Mouse (Mus musculus): Measurements from ENCODE around the gene Npb. TPM values are rescaled to one million over a fixed set of nuclear protein-coding genes. Genes with fewer than 3 reads are reported as not detected.

Gene Npb
- polyA plus RNA-seq, 1 experiment from 2014 or later: 5.0 TPM

DNA sequence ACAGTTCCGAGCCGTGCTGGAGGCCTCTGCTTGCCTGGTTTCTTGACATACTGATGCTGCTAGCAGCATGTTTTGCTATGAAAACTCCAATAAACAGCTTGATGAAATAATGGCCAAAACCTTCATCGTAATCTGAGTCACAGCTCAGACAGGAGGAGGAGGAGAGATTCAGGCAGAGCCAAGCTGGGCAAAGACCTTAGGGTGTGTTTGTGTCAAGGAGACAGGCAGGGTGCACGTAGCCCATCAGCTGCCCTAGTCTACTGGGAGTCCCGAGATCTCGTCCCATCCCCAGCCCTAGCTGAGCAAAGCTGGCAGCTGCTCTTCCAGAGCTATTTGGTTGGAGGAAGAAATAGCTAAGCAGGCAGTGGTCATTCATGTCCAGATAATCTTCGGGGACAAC, 2.6 kb upstream of the Npb start:
- peaks cover 70% of the 10 kb centered on the region for H3K4me1 ChIP-seq
- H3K9ac ChIP-seq: no peak overlapping the region
- no peak overlapping the region for H3K4me3 ChIP-seq
- no peak overlapping the region for H3K27ac ChIP-seq
- H3K36me3 ChIP-seq: peaks cover 77% of the 10 kb centered on the region
- WGBS (ENCODE audit: insufficient replicate concordance): 85% methylated on average over 7 of the region's 7 CpGs
- ATAC-seq: no peak
- no peak overlapping the region for H3K4me2 ChIP-seq
- H3K9me3 ChIP-seq (replicated peaks): no peaks in the 10 kb centered on the region
- H3K27me3 ChIP-seq (replicated peaks): peaks cover 22% of the 10 kb centered on the region

DNA sequence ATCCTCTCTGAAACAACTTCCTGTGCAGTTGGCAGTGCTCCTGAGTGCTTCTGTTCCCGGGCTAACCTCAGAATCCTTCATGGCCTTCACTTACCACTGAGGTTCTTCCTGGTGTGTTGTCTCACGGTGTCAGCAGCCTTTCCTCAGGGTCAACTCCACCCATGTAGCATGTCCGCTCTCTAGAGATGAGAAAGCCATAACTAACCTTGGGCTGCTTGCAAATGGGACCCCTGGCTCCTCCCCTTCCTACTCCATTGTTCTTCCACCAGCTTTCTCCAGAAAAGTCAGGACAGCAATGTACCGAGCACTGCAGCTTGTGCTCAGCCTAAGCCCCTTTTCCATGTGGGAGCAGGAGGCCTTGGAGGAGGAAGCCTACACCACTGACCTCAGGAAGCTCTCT, 1.5 kb upstream of the Npb start:
- WGBS (ENCODE audit: insufficient replicate concordance): 70% methylated on average over 4 of the region's 4 CpGs
- Histone ChIP-seq H3K27me3 (replicated peaks) (peaks cover 22% of the 10 kb centered on the region), H3K9me3 (replicated peaks) (no peaks in the 10 kb centered on the region), H3K4me1 (peaks cover 66% of the 10 kb centered on the region), H3K36me3 (peaks cover 79% of the 10 kb centered on the region), H3K4me3 (no peak overlapping the region), H3K4me2 (no peak overlapping the region), H3K27ac (peak overlapping the region; percentile 20), H3K9ac (no peak overlapping the region)
- ATAC-seq: no peak

DNA sequence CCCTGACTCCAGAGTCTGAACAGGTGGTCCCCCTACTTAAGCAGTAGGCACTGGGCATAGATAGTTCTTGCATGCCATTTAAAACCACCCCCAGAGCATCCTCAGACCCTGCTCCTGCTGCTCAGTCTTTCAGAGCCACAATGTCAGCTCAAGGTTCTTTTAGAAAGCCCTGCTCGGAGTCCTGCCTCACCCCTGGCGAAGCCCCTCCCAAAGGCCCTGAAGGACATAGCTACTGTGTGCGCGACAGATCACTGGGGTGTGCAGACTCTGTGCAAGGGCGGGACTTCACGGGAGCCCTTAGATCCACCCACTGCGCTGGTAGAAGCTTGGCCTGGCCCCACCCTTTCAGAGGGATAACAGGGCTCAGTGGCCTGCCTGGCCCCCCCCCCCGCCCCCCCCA, 973 bp downstream of the Npb start:
- peak overlapping the region; percentile 33; the same call in 1 of the 2 replicates for H3K9ac ChIP-seq
- H3K9me3 ChIP-seq (replicated peaks): no peaks in the 10 kb centered on the region
- peak overlapping the region; percentile 60 for H3K4me2 ChIP-seq
- peaks cover 79% of the 10 kb centered on the region for H3K36me3 ChIP-seq
- H3K4me1 ChIP-seq: peaks cover 41% of the 10 kb centered on the region
- H3K4me3 ChIP-seq: no peak overlapping the region
- H3K27me3 ChIP-seq (replicated peaks): peaks cover 22% of the 10 kb centered on the region
- H3K27ac ChIP-seq: peak overlapping the region; percentile 15
- peak; percentile 69 for ATAC-seq
- WGBS (ENCODE audit: insufficient replicate concordance): 26% methylated on average over 8 of the region's 8 CpGs

DNA sequence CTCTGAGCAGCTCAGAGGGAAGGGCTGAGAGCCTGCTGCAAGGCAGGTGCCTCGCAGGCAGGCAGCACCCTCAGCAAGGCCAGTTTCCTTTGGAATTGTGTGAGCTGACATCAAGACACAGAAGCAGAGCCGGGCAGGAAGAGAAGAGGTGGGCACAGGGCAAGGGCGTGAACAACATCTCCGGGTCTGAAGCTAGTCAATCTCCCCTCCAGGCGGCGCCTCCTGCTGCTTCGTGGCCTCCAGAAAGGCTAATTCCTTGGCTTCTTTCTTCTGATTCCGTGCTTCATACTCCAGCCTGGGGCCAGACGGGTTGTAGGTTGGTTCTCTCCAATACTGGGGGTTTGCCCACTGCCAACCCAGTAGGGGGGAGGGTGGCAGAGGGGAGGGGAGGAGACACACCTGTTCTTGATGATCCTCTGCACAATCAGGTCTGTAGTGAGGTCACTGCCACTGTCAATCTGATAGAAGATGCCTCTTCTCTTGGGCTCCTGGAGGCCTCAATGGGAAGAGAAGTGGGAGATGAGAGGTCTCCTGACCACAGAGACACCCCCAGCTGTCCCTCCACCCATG, 2.3 kb downstream of the Npb start:
- Histone ChIP-seq H3K36me3 (peaks cover 77% of the 10 kb centered on the region), H3K9ac (no peak overlapping the region), H3K4me1 (peaks cover 41% of the 10 kb centered on the region), H3K27ac (no peak overlapping the region), H3K9me3 (replicated peaks) (no peaks in the 10 kb centered on the region), H3K27me3 (replicated peaks) (peaks cover 22% of the 10 kb centered on the region), H3K4me3 (no peak overlapping the region), H3K4me2 (no peak overlapping the region)
- ATAC-seq: no peak
- WGBS (ENCODE audit: insufficient replicate concordance): 76% methylated on average over 9 of the region's 9 CpGs

GRCm38 (mm10) chr11:120612763-120613162, 4.5 kb downstream of the Npb start:
- Histone ChIP-seq H3K9me3 (replicated peaks) (no peaks in the 10 kb centered on the region), H3K4me2 (no peak overlapping the region), H3K36me3 (peaks cover 65% of the 10 kb centered on the region), H3K27me3 (replicated peaks) (peaks cover 18% of the 10 kb centered on the region), H3K27ac (no peak overlapping the region), H3K4me3 (no peak overlapping the region), H3K4me1 (peaks cover 47% of the 10 kb centered on the region), H3K9ac (no peak overlapping the region)
- 35% methylated on average over 6 of the region's 6 CpGs for WGBS (ENCODE audit: insufficient replicate concordance)
- no peak for ATAC-seq

DNA sequence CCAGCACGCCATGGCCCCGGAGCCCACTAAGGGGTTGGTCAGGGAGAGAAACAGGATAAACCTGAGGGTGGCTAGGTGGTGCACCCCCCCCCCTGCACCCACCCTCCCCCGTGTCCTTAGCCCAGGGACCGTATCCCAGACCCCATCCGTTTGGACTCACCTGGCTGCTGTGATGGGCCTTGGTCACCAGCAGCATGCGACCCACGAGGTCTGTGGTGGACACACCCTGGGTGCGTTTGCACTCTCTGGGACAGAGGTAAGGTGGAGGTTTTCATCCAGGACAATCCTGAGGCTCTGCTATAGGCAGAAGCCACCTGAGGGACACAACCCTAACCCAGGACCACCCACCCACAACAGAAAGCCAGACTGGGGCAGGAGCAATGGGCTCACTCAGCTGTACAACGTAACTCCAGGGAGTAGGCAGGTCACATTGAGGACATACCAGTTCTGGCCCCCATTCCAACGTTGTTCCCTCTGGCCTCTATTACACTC, 5.2 kb downstream of the Npb start:
- peaks cover 10% of the 10 kb centered on the region for H3K27me3 ChIP-seq (replicated peaks)
- H3K4me2 ChIP-seq: no peak overlapping the region
- no peak overlapping the region for H3K27ac ChIP-seq
- H3K4me1 ChIP-seq: peaks cover 47% of the 10 kb centered on the region
- H3K9ac ChIP-seq: no peak overlapping the region
- no peaks in the 10 kb centered on the region for H3K9me3 ChIP-seq (replicated peaks)
- H3K36me3 ChIP-seq: peaks cover 71% of the 10 kb centered on the region
- 87% methylated on average over 10 of the region's 10 CpGs for WGBS (ENCODE audit: insufficient replicate concordance)
- ATAC-seq: no peak
- no peak overlapping the region for H3K4me3 ChIP-seq

DNA sequence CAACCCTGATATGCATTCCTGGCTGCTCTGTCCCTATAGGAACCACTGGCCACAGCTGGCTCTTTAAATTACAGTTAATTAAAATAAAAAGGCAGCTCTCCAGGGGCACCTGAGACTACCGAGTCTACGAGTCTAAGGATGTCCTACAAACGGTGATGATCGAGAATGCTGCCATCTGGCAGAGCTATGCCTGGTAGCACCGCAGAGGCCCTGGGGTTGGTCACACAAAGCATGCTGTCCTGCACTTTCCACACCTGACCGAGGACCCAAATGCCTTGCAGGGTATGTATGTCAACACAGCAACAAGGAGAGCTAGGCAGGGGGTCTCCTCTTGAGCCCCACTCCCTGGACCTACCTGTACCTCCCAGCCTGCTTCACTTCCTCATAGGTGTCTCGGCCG, 5.7 kb downstream of the Npb start:
- no peak overlapping the region for H3K4me2 ChIP-seq
- H3K9ac ChIP-seq: no peak overlapping the region
- no peak overlapping the region for H3K27ac ChIP-seq
- H3K36me3 ChIP-seq: peaks cover 76% of the 10 kb centered on the region
- WGBS (ENCODE audit: insufficient replicate concordance): 84% methylated on average over 8 of the region's 8 CpGs
- H3K9me3 ChIP-seq (replicated peaks): no peaks in the 10 kb centered on the region
- H3K4me1 ChIP-seq: peaks cover 47% of the 10 kb centered on the region
- peaks cover 6% of the 10 kb centered on the region; the same call in 1 of the 2 replicates for H3K27me3 ChIP-seq (replicated peaks)
- H3K4me3 ChIP-seq: no peak overlapping the region
- no peak for ATAC-seq

DNA sequence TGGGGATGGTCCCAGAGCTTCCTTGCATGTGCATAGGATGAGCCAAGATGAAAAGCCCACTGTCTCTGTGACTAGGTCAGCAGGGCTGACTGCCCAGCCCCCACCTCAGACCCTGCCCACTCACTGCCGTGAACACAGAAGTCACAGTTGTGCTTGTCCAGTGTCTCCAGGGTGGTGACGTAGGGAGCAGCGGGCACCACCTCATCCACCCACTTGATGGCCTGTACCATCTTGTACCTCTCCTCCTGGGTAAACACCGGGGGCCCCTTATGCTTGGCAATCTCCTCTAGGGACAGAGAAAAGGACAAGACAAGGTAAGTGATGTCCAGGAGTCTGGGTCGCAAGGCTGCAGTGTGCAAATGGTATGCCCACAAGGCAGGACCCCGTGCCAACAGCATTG, 6.9 kb downstream of the Npb start:
- Histone ChIP-seq H3K27me3 (replicated peaks) (no peaks in the 10 kb centered on the region), H3K4me3 (no peak overlapping the region), H3K27ac (no peak overlapping the region), H3K9me3 (replicated peaks) (no peaks in the 10 kb centered on the region), H3K36me3 (peaks cover 79% of the 10 kb centered on the region), H3K4me1 (peaks cover 39% of the 10 kb centered on the region), H3K9ac (no peak overlapping the region), H3K4me2 (0 out of 2 replicates have a peak overlapping the region, but pooled peaks have one; percentile 77)
- ATAC-seq: no peak
- 91% methylated on average over 6 of the region's 6 CpGs for WGBS (ENCODE audit: insufficient replicate concordance)

DNA sequence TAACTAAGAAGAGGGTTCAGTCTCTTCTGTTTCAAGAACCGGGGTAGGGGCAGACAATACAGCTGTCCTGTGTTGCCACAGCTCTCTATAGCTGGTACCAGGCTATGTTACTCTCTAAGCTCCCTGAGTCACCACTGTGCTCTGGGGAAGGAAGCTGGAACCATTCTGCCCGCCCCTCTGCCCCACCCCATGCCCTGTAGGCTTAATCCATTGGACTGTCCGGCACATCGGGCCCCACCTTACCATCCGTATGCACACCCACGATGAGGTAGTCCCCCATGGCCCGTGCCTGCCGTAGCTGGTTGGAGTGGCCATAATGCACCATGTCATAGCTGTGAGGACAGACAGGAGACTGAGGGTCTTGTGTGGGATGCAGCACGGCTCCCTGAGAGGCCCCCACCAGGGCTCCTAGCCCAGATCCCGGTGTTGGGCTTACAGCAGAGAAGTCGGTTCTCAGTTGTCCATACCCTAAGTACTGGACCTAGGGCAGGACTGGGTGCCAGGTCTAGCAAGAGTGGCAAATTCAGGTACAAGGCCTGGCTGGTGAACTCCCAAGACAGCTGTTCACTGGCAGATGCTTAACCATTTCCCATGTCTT, 7.4 kb downstream of the Npb start:
- H3K9ac ChIP-seq: peak overlapping the region; percentile 40; the same call in 1 of the 2 replicates
- H3K36me3 ChIP-seq: peaks cover 79% of the 10 kb centered on the region
- H3K4me1 ChIP-seq: peaks cover 39% of the 10 kb centered on the region
- WGBS (ENCODE audit: insufficient replicate concordance): 84% methylated on average over 11 of the region's 11 CpGs
- H3K4me3 ChIP-seq: no peak overlapping the region
- peak overlapping the region; percentile 55 for H3K27ac ChIP-seq
- no peaks in the 10 kb centered on the region for H3K9me3 ChIP-seq (replicated peaks)
- ATAC-seq: no peak
- peak overlapping the region; percentile 77 for H3K4me2 ChIP-seq
- no peaks in the 10 kb centered on the region for H3K27me3 ChIP-seq (replicated peaks)

GRCm38 (mm10) chr11:120616617-120617294, 8.5 kb downstream of the Npb start:
- peaks cover 79% of the 10 kb centered on the region for H3K36me3 ChIP-seq
- 31% methylated on average over 4 of the region's 4 CpGs for WGBS (ENCODE audit: insufficient replicate concordance)
- no peaks in the 10 kb centered on the region for H3K27me3 ChIP-seq (replicated peaks)
- peak overlapping the region; percentile 77 for H3K4me2 ChIP-seq
- peak overlapping the region; percentile 81 for H3K9ac ChIP-seq
- peak; percentile 33 for ATAC-seq
- H3K9me3 ChIP-seq (replicated peaks): no peaks in the 10 kb centered on the region
- peak overlapping the region; percentile 72 for H3K4me3 ChIP-seq
- peaks cover 39% of the 10 kb centered on the region for H3K4me1 ChIP-seq
- peak overlapping the region; percentile 83 for H3K27ac ChIP-seq

DNA sequence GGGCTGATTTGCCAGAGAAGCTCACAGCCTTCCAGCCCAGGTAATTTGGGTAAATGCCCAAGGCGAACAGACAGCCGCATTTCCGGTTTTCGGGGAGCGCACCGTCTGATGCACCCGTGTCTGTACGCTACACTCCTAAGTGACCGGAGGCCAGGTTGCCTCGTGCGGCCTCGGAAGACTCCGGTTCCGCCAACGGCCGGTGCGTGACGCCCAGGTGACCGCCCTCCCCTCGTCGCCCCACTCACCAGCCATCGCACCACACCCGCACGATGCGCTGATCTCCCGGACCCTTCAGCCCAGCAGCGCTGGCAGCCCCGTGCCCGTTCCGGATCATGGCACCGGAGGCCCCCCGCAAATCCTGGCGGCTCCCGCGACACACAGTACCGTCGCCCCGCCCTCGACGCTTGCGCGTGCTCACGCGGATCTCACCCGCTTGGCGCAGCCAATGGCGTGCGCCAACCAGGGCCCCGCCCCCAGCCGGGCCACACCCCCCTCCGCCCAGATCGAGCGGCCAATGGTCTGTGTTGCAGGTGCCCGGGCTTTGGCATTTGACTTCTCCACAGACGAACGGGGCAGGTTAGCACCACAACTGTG, 9.3 kb downstream of the Npb start, which contains the start of gene Pcyt2:
Gene Pcyt2 (minus strand): TSS at position 418 of the 594 bp plus-strand sequence.
- peak within 1 kb of the TSS; percentile 83 for H3K27ac ChIP-seq
- H3K9me3 ChIP-seq (replicated peaks): no peaks in the 10 kb centered on the region
- peak within 1 kb of the TSS; percentile 77 for H3K4me2 ChIP-seq
- H3K4me1 ChIP-seq: peaks cover 40% of the 10 kb centered on the region
- ATAC-seq: peak; percentile 93
- under 1% methylated on average over 56 of the region's 56 CpGs for WGBS (ENCODE audit: insufficient replicate concordance)
- no peaks in the 10 kb centered on the region for H3K27me3 ChIP-seq (replicated peaks)
- peak within 1 kb of the TSS; percentile 81 for H3K9ac ChIP-seq
- H3K36me3 ChIP-seq: peaks cover 79% of the 10 kb centered on the region
- peak within 1 kb of the TSS; percentile 72 for H3K4me3 ChIP-seq

Measured in liver, embryonic 12.5 days (tissue).